Mouse (Mus musculus) thymus, postnatal 0 days (tissue): ENCODE data around the gene Mpst. TPM values are rescaled to one million over a fixed set of nuclear protein-coding genes. Genes with fewer than 3 reads are reported as not detected.

Experiments
- polyA plus RNA-seq: library from polyadenylated mRNA; unstranded; fragments of >200 nt; fragmentation: Nextera tagmentation; extraction: Ambion mirVana; gene quantifications from 2 replicates; pipeline ENCODE4 v1.2.1, GENCODE M21; 2015

Mpst gene
- polyA plus RNA-seq, 1 experiment from 2014 or later: 4.1 TPM

Other genes with a start within 250 kb of the Mpst start
- 85.2 and 87.5 TPM in 2 replicates for gene Ift27, start 232.3 kb upstream of the Mpst start, polyA plus RNA-seq
- 1.1 and 1.4 TPM in 2 replicates for gene Pvalb, start 200.0 kb upstream of the Mpst start, polyA plus RNA-seq
- 18.5 and 19.8 TPM in 2 replicates for gene Ncf4, start 161.6 kb upstream of the Mpst start, polyA plus RNA-seq
- gene Csf2rb2, start 100.7 kb upstream of the Mpst start, polyA plus RNA-seq: 1.2 and 1.3 TPM in 2 replicates
- gene Csf2rb, start 80.7 kb upstream of the Mpst start, polyA plus RNA-seq: 5.1 and 5.5 TPM in 2 replicates
- gene Tex33, start 10.5 kb upstream of the Mpst start, polyA plus RNA-seq: 0.39 and 0.55 TPM in 2 replicates
- gene Tst, start 509 bp upstream of the Mpst start, polyA plus RNA-seq: 60.0 and 68.3 TPM in 2 replicates
- gene Kctd17, start 22.1 kb downstream of the Mpst start, polyA plus RNA-seq: 8.1 and 10.1 TPM in 2 replicates
- gene Tmprss6, start 62.2 kb downstream of the Mpst start, polyA plus RNA-seq: 0.12 and 0.39 TPM in 2 replicates
- 10.3 and 12.2 TPM in 2 replicates for gene Il2rb, start 88.9 kb downstream of the Mpst start, polyA plus RNA-seq
- 6.5 and 9.1 TPM in 2 replicates for gene C1qtnf6, start 125.0 kb downstream of the Mpst start, polyA plus RNA-seq
- 0.03 and 0.05 TPM in 2 replicates for gene Sstr3, start 138.3 kb downstream of the Mpst start, polyA plus RNA-seq
- gene Rac2, start 166.4 kb downstream of the Mpst start, polyA plus RNA-seq: 662 and 779 TPM in 2 replicates
- 23.0 and 23.7 TPM in 2 replicates for gene Cyth4, start 190.6 kb downstream of the Mpst start, polyA plus RNA-seq